Mouse (Mus musculus) intestine, embryonic 14.5 days (tissue): Measurements from ENCODE around the gene Bbip1. TPM values are rescaled to one million over a fixed set of nuclear protein-coding genes. Genes with fewer than 3 reads are reported as not detected.
A peak's percentile ranks its signal among the peaks of the same experiment; 100 is the strongest.
"Not testable (repeated sequence)": the region's sequence is repeated elsewhere in the genome, so short reads cannot be mapped to it uniquely, and the experiment has no call there.

ENCODE experiments used
- ATAC-seq: fragments of 200-750 bp; cut with Nextera tagmentation; replicated peaks from 2 replicates; pipeline ENCODE4 v1.8.0; 2017; ENCODE audit warnings: low read depth, moderate number of reproducible peaks, moderate TSS enrichment, moderate library complexity; ENCODE audit not compliant: low FRiP score, low TSS enrichment
- DNase-seq: peaks from one replicate; pipeline ENCODE4 v3.0.0-alpha.2; 2018; ENCODE audit warnings: low spot score
- H3K27ac ChIP-seq: fragments of 300-500 bp; sonication (generic); 2 replicates; pipeline ENCODE4 v1.5.1; 2014; ENCODE audit warnings: low read depth, mild to moderate bottlenecking, control low read depth
- H3K27me3 ChIP-seq: fragments of 300-500 bp; sonication (generic); replicated peaks from 2 replicates; pipeline ENCODE4 v1.6.1; 2014; ENCODE audit warnings: low read length, control low read depth; ENCODE audit not compliant: control insufficient read depth, insufficient read depth
- H3K36me3 ChIP-seq: fragments of 300-500 bp; sonication (generic); 2 replicates; pipeline ENCODE4 v1.6.1; 2014; ENCODE audit warnings: low read length, control low read depth; ENCODE audit not compliant: control insufficient read depth, insufficient read depth
- H3K4me1 ChIP-seq: fragments of 300-500 bp; sonication (generic); replicated peaks from 2 replicates; pipeline ENCODE4 v1.6.1; 2014; ENCODE audit warnings: low read length, control low read depth, mixed read lengths; ENCODE audit not compliant: control insufficient read depth, insufficient read depth
- H3K4me2 ChIP-seq: fragments of 300-500 bp; sonication (generic); 2 replicates; pipeline ENCODE4 v1.6.1; 2014; ENCODE audit warnings: low read length
- H3K4me3 ChIP-seq: fragments of 300-500 bp; sonication (generic); 2 replicates; pipeline ENCODE4 v1.5.1; 2014; ENCODE audit warnings: low read depth, low read length, control low read depth, mixed read lengths
- H3K9ac ChIP-seq: fragments of 300-500 bp; sonication (generic); 2 replicates; pipeline ENCODE4 v1.6.1; 2014; ENCODE audit warnings: mild to moderate bottlenecking, low read length
- H3K9me3 ChIP-seq: fragments of 300-500 bp; sonication (generic); 2 replicates; pipeline ENCODE4 v1.6.1; 2016; ENCODE audit warnings: low read length, control low read depth; ENCODE audit not compliant: control insufficient read depth
- WGBS: fragments of 180-500 bp; shearing (Covaris S2); extraction: QIAGEN DNeasy Blood & Tissue Kit; methylation state at CpG from one replicate; pipeline ENCODE4 v1.1.7; 2014; 5-methylcytosine and 5-hydroxymethylcytosine counted together
- polyA plus RNA-seq: library from polyadenylated mRNA; unstranded; fragments of >200 nt; fragmentation: Nextera tagmentation; extraction: Ambion mirVana; gene quantifications from 2 replicates; pipeline ENCODE4 v1.2.1, GENCODE M21; 2014

The Bbip1 gene
- polyA plus RNA-seq, 1 experiment from 2014 or later, result 89.9 TPM

GRCm38 (mm10) chr19:53914950-53915349 is 29.5 kb downstream of the Bbip1 start:
- ATAC-seq (no peak), DNase-seq (no peak)
- WGBS, result 92% methylated on average over 4 of the region's 4 CpGs

GRCm38 (mm10) chr19:53906703-53907070 is 37.7 kb downstream of the Bbip1 start:
- not testable (repeated sequence) for H3K4me2 ChIP-seq, H3K27ac ChIP-seq, H3K9me3 ChIP-seq, H3K4me3 ChIP-seq, DNase-seq, H3K27me3 ChIP-seq, H3K9ac ChIP-seq, ATAC-seq
- Histone ChIP-seq H3K4me1 (peaks cover 16% of the 10 kb centered on the region), H3K36me3 (peaks cover 24% of the 10 kb centered on the region)

More at GRCm38 (mm10) chr19:53914950-53915349, 29.5 kb downstream of the Bbip1 start:
- no peak overlapping the region for H3K27ac ChIP-seq
- H3K9ac ChIP-seq, result no peak overlapping the region
- H3K4me2 ChIP-seq, result no peak overlapping the region
- peaks cover 87% of the 10 kb centered on the region for H3K36me3 ChIP-seq
- no peaks in the 10 kb centered on the region for H3K27me3 ChIP-seq
- H3K4me1 ChIP-seq, result no peaks in the 10 kb centered on the region
- no peak overlapping the region for H3K4me3 ChIP-seq
- H3K9me3 ChIP-seq, result no peaks in the 10 kb centered on the region

- ATAC-seq (no peak), DNase-seq (no peak)
- Histone ChIP-seq H3K4me2 (no peak overlapping the region), H3K4me1 (peaks cover 17% of the 10 kb centered on the region), H3K9me3 (no peaks in the 10 kb centered on the region), H3K27me3 (no peaks in the 10 kb centered on the region), H3K27ac (no peak overlapping the region), H3K36me3 (peaks cover 21% of the 10 kb centered on the region), H3K4me3 (no peak overlapping the region), H3K9ac (no peak overlapping the region)
- 35% methylated on average over 6 of the region's 6 CpGs for WGBS
These were observed 38.3 kb downstream of the Bbip1 start for GRCm38 (mm10) chr19:53906033-53906702.

- peaks cover 17% of the 10 kb centered on the region for H3K4me1 ChIP-seq
- no peak overlapping the region for H3K27ac ChIP-seq
- peak overlapping the region; percentile 65 for H3K9ac ChIP-seq
- peak overlapping the region; percentile 66 for H3K4me2 ChIP-seq
- no peaks in the 10 kb centered on the region for H3K27me3 ChIP-seq
- WGBS, result 62% methylated on average over 7 of the region's 7 CpGs
- H3K4me3 ChIP-seq, result peak overlapping the region; percentile 52
- DNase-seq (no peak), ATAC-seq (no peak)
- no peaks in the 10 kb centered on the region for H3K9me3 ChIP-seq
- peaks cover 10% of the 10 kb centered on the region for H3K36me3 ChIP-seq
These were observed 39.5 kb downstream of the Bbip1 start for GRCm38 (mm10) chr19:53904833-53905480.

GRCm38 (mm10) chr19:53903507-53904321 is 40.7 kb downstream of the Bbip1 start:
- Histone ChIP-seq H3K4me3 (peak overlapping the region; percentile 52), H3K27ac (peak overlapping the region; percentile 91), H3K9me3 (no peaks in the 10 kb centered on the region), H3K4me1 (peaks cover 17% of the 10 kb centered on the region), H3K27me3 (no peaks in the 10 kb centered on the region), H3K9ac (peak overlapping the region; percentile 65), H3K4me2 (peak overlapping the region; percentile 66), H3K36me3 (no peaks in the 10 kb centered on the region)
- peak; percentile 82 for DNase-seq
- WGBS, result under 1% methylated on average over 73 of the region's 83 CpGs
- peak; percentile 71 for ATAC-seq

- Histone ChIP-seq H3K9ac (peak overlapping the region; percentile 72), H3K36me3 (no peaks in the 10 kb centered on the region), H3K27me3 (no peaks in the 10 kb centered on the region), H3K4me1 (peaks cover 17% of the 10 kb centered on the region), H3K9me3 (no peaks in the 10 kb centered on the region), H3K4me2 (peak overlapping the region; percentile 66), H3K4me3 (peak overlapping the region; percentile 52), H3K27ac (peak overlapping the region; percentile 91)
- ATAC-seq (peak; percentile 97), DNase-seq (peak; percentile 100)
- WGBS, result under 1% methylated on average over 58 of the region's 61 CpGs
These were observed 41.5 kb downstream of the Bbip1 start for GRCm38 (mm10) chr19:53902739-53903487.

- no peak for ATAC-seq
- Histone ChIP-seq H3K4me2 (peak overlapping the region; percentile 66), H3K4me3 (peak overlapping the region; percentile 52; the same call in 1 of the 2 replicates), H3K27me3 (no peaks in the 10 kb centered on the region), H3K27ac (peak overlapping the region; percentile 91), H3K4me1 (peaks cover 17% of the 10 kb centered on the region), H3K9ac (peak overlapping the region; percentile 3; the same call in 1 of the 2 replicates), H3K9me3 (no peaks in the 10 kb centered on the region), H3K36me3 (no peaks in the 10 kb centered on the region)
- no peak for DNase-seq
- 44% methylated on average over 15 of the region's 15 CpGs for WGBS
These were observed 42.3 kb downstream of the Bbip1 start for GRCm38 (mm10) chr19:53901931-53902738.
